Mouse (Mus musculus): Measurements from ENCODE around the gene Kmt2d. TPM values are rescaled to one million over a fixed set of nuclear protein-coding genes. Genes with fewer than 3 reads are reported as not detected.
A peak's percentile ranks its signal among the peaks of the same experiment; 100 is the strongest.
"Not testable (repeated sequence)": the region's sequence is repeated elsewhere in the genome, so short reads cannot be mapped to it uniquely, and the experiment has no call there.

Gene Kmt2d
- 9.2 and 10.3 TPM in 2 replicates for polyA plus RNA-seq (2016; fragmentation: Nextera tagmentation; extraction: Ambion mirVana)

DNA sequence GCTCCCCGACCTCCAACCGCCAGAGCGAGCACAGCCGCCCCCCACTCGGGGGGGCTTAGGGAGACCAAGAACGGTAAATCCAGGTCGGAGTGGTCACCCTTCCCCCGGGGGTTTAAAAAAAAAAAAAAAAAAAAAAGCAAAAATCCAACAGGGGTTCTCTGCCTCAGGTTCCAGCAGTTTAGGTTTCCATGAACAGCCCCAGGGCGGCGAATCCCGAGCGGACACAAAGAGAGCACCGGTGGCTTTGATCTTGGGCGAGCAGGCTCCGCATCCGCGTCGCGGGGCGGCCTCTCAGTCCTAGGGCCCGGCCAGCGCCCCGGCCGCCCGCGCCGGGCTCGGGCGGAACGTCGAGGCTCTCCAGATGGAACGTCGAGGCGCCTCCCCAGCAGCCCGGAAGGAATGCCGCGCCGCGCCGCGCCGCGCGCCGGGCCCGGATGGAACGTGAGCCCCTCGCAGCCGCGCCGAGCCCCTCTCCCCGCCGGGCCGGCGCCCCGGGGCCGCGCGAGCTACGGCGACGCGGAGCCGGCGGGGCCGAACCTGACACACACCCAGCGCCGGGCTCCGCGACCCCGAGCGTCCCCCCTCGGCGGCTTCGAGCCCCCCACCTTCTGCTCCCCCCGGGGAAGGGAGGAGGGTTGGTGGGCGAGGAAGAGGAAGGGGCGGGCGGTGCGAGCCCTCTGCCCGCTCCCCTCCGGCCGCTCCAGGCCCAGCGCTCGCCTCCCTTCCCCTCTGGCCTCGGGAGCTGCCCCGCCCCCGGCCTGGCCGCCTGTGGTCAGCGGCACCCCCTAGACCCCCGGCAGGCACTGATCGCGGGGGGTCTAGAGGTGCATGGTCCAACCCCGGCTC lies at the start of gene Kmt2d:
Gene Kmt2d, minus strand, starts transcription at position 135 of the 846 bp plus-strand sequence.
- WGBS = under 1% methylated on average over 89 of the region's 94 CpGs
- no peaks in the 10 kb centered on the region for H3K27me3 ChIP-seq (replicated peaks)

DNA sequence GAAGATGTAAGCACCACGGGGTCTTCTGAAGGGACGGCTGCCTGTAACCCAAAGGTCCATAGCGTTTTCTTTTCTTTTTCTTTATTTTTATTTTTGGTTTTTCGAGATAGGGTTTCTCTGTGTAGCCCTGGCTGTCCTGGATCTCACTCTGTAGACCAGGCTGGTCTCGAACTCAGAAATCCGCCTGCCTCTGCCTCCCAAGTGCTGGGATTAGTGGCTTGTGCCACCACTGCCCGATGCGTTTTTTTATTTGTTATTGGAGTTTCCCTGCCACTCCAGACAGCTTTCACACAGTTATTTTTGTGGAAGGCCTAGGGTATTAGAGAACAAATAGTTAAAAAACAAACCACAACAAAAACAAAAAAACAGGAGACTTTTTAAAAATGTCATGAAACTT lies 47.5 kb upstream of the Kmt2d start:
- H3K4me3 ChIP-seq = peak overlapping the region; percentile 83
- H3K9ac ChIP-seq = peak overlapping the region; percentile 74
- H3K36me3 ChIP-seq = peaks cover 10% of the 10 kb centered on the region
- not testable (repeated sequence) for ATAC-seq (ENCODE audit: insufficient number of reproducible peaks, low FRiP score); H3K27me3 ChIP-seq (replicated peaks); H3K9me3 ChIP-seq (replicated peaks)
- WGBS = 24% methylated on average over 8 of the region's 8 CpGs
- peak overlapping the region; percentile 79 for H3K4me2 ChIP-seq
- H3K27ac ChIP-seq (ENCODE audit: poor library complexity, severe bottlenecking) = peak overlapping the region; percentile 96
- peaks cover 22% of the 10 kb centered on the region for H3K4me1 ChIP-seq (replicated peaks)

More for the DNA sequence above, at the start of gene Kmt2d:
- Histone ChIP-seq H3K4me3 (peak within 1 kb of the TSS; percentile 85), H3K4me2 (peak within 1 kb of the TSS; percentile 99), H3K4me1 (replicated peaks) (peaks cover 40% of the 10 kb centered on the region), H3K36me3 (peaks cover 3% of the 10 kb centered on the region), H3K27ac (ENCODE audit: poor library complexity, severe bottlenecking) (peak within 1 kb of the TSS; percentile 98), H3K9ac (peak within 1 kb of the TSS; percentile 97), H3K9me3 (replicated peaks) (no peaks in the 10 kb centered on the region)
- ATAC-seq (ENCODE audit: insufficient number of reproducible peaks, low FRiP score) = peak; percentile 79

DNA sequence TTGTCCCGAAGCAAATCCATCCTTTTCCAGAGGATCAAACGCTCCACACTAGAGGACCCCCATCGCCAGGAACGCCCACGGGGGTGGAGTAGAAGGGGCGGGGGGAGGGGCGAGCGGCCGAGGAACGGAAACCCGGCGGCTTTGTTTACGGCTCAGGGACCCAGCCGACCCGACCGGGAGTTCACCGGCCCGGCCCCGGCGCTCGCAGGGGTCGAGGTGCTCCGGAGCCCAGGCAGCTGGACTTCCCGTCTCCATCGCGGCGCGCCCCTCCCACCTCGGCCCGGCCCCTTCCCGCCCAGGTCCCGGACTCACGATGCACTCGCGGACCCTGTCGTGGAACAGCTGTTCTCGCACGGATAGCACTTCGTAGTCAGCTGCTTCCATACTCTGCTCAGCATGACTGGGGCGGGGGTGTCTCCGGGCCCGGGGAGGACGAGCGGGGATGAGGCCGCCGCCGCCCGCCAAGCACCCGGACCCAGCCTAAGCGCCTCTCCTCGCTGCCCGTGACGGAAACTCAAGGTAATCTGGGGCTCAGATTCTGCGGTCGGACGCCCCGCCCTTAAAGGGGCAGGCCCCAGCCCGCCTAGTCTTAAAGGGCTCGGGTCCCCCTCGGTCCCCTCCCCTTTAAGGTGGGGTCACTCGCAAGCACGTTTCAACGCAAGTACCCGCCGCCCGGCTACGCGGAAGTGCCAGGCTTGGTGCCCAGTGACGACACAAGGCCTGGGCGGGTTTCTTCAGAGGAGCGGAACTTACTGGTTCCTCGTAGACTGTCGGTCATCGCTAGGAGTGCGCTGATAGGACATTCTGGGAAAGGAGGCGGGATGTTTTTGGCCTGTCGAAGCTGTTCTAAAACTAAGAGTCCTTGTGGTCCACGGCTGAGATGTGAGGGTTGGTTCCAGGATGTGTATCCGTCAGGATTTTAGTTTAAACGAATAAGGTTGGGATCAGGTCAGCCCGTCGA lies 46.8 kb upstream of the Kmt2d start, which contains the start of gene Lmbr1l:
Gene Lmbr1l, minus strand, starts transcription at position 694 of the 961 bp plus-strand sequence.
- Histone ChIP-seq H3K4me3 (peak within 1 kb of the TSS; percentile 83), H3K9me3 (replicated peaks) (no peaks in the 10 kb centered on the region), H3K27ac (ENCODE audit: poor library complexity, severe bottlenecking) (peak within 1 kb of the TSS; percentile 96), H3K9ac (peak within 1 kb of the TSS; percentile 84), H3K4me1 (replicated peaks) (peaks cover 22% of the 10 kb centered on the region), H3K36me3 (peaks cover 17% of the 10 kb centered on the region), H3K4me2 (peak within 1 kb of the TSS; percentile 79), H3K27me3 (replicated peaks) (no peaks in the 10 kb centered on the region)
- peak; percentile 97 for ATAC-seq (ENCODE audit: insufficient number of reproducible peaks, low FRiP score)
- under 1% methylated on average over 82 of the region's 82 CpGs for WGBS

- no peak for ATAC-seq (ENCODE audit: insufficient number of reproducible peaks, low FRiP score)
- Histone ChIP-seq H3K4me2 (peak overlapping the region; percentile 79), H3K36me3 (peaks cover 25% of the 10 kb centered on the region), H3K27me3 (replicated peaks) (no peaks in the 10 kb centered on the region), H3K9me3 (replicated peaks) (no peaks in the 10 kb centered on the region), H3K4me1 (replicated peaks) (peaks cover 22% of the 10 kb centered on the region), H3K9ac (peak overlapping the region; percentile 84), H3K4me3 (peak overlapping the region; percentile 83), H3K27ac (ENCODE audit: poor library complexity, severe bottlenecking) (peak overlapping the region; percentile 96)
- WGBS = under 1% methylated on average over 14 of the region's 14 CpGs
Observed at GRCm38 (mm10) chr15:98917091-98917490, 46.1 kb upstream of the Kmt2d start.

- 0 out of 2 replicates have a peak overlapping the region, but pooled peaks have one; percentile 83 for H3K4me3 ChIP-seq
- H3K27ac ChIP-seq (ENCODE audit: poor library complexity, severe bottlenecking) = no peak overlapping the region
- 87% methylated on average over 4 of the region's 4 CpGs for WGBS
- peak overlapping the region; percentile 84; the same call in 1 of the 2 replicates for H3K9ac ChIP-seq
- H3K4me2 ChIP-seq = peak overlapping the region; percentile 79
- H3K4me1 ChIP-seq (replicated peaks) = peaks cover 22% of the 10 kb centered on the region
- H3K9me3 ChIP-seq (replicated peaks) = no peaks in the 10 kb centered on the region
- H3K36me3 ChIP-seq = peaks cover 35% of the 10 kb centered on the region
- H3K27me3 ChIP-seq (replicated peaks) = no peaks in the 10 kb centered on the region
- ATAC-seq (ENCODE audit: insufficient number of reproducible peaks, low FRiP score) = no peak
Observed at GRCm38 (mm10) chr15:98916016-98916415, 45.0 kb upstream of the Kmt2d start.

DNA sequence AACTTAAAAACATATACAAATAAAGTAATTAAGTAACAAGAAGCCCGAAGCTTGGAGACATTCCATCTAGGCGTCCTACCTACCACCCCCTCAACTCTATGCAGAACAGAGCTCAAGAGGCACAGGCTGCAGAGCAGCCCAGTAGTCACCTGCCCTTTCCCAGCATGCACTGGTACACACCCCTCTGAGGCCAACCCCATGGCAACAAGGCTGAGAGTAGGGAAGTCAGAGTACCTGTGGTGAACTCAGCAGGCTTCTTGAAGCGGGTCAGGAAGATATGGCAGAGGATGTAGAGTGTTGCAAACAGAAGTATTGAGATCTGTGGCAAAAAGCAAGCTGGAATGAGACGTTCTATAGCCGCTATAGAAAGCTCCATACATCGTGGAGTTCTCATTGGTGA lies 43.9 kb upstream of the Kmt2d start:
- H3K27ac ChIP-seq (ENCODE audit: poor library complexity, severe bottlenecking) = no peak overlapping the region
- no peak overlapping the region for H3K9ac ChIP-seq
- 91% methylated on average over 6 of the region's 6 CpGs for WGBS
- H3K36me3 ChIP-seq = peaks cover 46% of the 10 kb centered on the region
- ATAC-seq (ENCODE audit: insufficient number of reproducible peaks, low FRiP score) = no peak
- H3K9me3 ChIP-seq (replicated peaks) = no peaks in the 10 kb centered on the region
- H3K4me3 ChIP-seq = no peak overlapping the region
- H3K4me2 ChIP-seq = no peak overlapping the region
- H3K4me1 ChIP-seq (replicated peaks) = peaks cover 22% of the 10 kb centered on the region
- H3K27me3 ChIP-seq (replicated peaks) = no peaks in the 10 kb centered on the region

DNA sequence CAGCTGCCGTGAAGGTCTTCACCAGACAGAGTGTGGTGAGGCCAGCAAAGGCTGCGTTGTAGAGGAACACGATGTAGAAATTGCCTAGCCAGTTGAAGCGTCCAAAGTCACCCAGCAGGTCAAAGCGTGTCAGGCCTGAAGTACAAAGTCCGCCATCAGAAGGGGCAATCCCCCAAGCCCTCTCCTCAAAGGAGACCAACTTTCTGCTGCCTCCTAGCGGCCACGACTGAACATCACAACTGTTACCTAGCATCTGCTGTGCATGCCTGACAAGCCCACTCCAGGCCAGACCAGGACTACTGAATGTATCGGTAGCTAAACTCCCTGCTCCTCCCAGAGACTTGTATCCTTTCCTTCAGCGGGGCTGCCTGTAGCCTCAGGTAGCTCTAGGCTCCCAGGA lies 33.7 kb upstream of the Kmt2d start:
- Histone ChIP-seq H3K27ac (ENCODE audit: poor library complexity, severe bottlenecking) (no peak overlapping the region), H3K4me2 (no peak overlapping the region), H3K9me3 (replicated peaks) (no peaks in the 10 kb centered on the region), H3K9ac (no peak overlapping the region), H3K36me3 (peaks cover 63% of the 10 kb centered on the region), H3K27me3 (replicated peaks) (no peaks in the 10 kb centered on the region), H3K4me3 (no peak overlapping the region), H3K4me1 (replicated peaks) (no peaks in the 10 kb centered on the region)
- ATAC-seq (ENCODE audit: insufficient number of reproducible peaks, low FRiP score) = no peak
- WGBS = 27% methylated on average over 10 of the region's 10 CpGs

DNA sequence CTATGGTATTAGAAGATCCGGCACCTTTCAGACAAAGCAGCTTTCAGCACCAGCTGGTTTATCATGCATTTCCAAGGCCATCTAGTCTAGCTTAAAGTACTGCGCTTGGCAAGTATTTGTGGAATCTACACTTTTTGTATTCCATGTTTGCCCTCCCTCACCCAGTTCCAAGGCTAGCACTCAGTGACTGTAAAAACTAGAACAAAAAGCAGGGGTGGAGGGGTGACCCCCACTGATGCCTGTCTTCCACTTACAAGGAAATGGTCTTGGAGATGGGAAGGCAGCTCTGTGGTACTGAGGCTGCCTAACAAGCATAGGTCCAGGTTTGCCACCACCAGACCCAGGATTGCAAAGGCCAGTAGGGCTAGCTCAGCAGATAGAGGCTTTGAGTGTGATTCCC lies 31.6 kb upstream of the Kmt2d start:
- Histone ChIP-seq H3K9ac (no peak overlapping the region), H3K4me2 (no peak overlapping the region), H3K9me3 (replicated peaks) (no peaks in the 10 kb centered on the region), H3K4me3 (no peak overlapping the region), H3K27me3 (replicated peaks) (peaks cover 16% of the 10 kb centered on the region), H3K36me3 (peaks cover 42% of the 10 kb centered on the region), H3K4me1 (replicated peaks) (peaks cover 11% of the 10 kb centered on the region), H3K27ac (ENCODE audit: poor library complexity, severe bottlenecking) (no peak overlapping the region)
- no peak for ATAC-seq (ENCODE audit: insufficient number of reproducible peaks, low FRiP score)
- 81% methylated on average over 2 of the region's 2 CpGs for WGBS

GRCm38 (mm10) chr15:98901530-98901929 lies 30.5 kb upstream of the Kmt2d start:
- H3K4me1 ChIP-seq (replicated peaks) = peaks cover 20% of the 10 kb centered on the region
- peaks cover 27% of the 10 kb centered on the region for H3K27me3 ChIP-seq (replicated peaks)
- 69% methylated on average over 1 of the region's 1 CpGs for WGBS
- no peak for ATAC-seq (ENCODE audit: insufficient number of reproducible peaks, low FRiP score)
- H3K9ac ChIP-seq = no peak overlapping the region
- H3K36me3 ChIP-seq = peaks cover 32% of the 10 kb centered on the region
- no peak overlapping the region for H3K4me2 ChIP-seq
- H3K9me3 ChIP-seq (replicated peaks) = no peaks in the 10 kb centered on the region
- H3K27ac ChIP-seq (ENCODE audit: poor library complexity, severe bottlenecking) = no peak overlapping the region
- H3K4me3 ChIP-seq = no peak overlapping the region

DNA sequence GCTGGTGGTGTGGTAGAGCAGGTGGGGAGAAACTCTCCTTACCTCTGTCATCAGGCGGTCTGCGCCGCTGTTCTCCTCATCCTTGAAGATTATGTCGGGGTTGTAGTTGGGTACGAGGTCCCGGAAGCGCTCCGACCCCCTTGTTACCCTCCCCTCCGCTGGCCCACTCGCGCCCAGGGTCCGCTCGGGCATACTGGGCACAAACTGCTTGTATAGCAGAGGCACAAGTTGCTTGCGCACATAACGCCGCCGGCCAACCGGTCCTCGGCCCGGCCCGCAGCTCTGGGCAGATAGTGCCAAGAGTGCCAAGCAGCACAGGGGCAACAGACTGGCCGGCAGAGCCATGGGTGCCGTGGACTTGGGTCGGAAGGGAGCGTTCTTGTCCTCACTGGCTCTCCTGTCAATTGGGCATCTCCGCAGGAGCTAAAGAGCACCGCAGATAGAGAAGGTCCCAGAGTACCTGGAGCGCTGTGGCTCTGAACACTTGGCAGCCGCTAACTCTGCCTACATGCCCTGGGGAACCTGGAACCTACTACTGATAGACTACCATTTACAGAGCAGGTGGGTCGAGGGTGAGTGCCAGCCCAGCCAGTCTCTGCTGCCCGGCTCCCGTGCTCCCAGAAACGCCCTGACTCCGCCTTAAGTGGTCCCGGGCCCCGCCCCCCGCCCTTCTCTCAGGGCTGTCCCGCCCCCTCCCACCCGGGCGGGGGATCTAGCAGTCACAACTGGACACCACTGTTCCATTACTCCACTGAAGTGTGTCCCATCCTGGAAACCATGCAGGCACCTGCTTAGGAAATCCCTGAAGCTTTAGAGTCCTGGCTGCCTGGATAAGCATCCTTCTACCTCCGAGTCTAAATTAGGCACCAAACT lies 27.2 kb upstream of the Kmt2d start, which contains the start of gene Dhh:
Gene Dhh, minus strand, starts transcription at position 613 of the 873 bp plus-strand sequence.
- Histone ChIP-seq H3K27ac (ENCODE audit: poor library complexity, severe bottlenecking) (no peak within 1 kb of the TSS), H3K4me1 (replicated peaks) (peaks cover 49% of the 10 kb centered on the region)
- 0 out of 2 replicates have a peak, but pooled peaks have one; percentile 30 for ATAC-seq (ENCODE audit: insufficient number of reproducible peaks, low FRiP score)

More for the DNA sequence above, 27.2 kb upstream of the Kmt2d start, which contains the start of gene Dhh:
- WGBS = 1% methylated on average over 40 of the region's 41 CpGs
- Histone ChIP-seq H3K4me2 (peak within 1 kb of the TSS; percentile 88), H3K9ac (peak within 1 kb of the TSS; percentile 55), H3K9me3 (replicated peaks) (no peaks in the 10 kb centered on the region), H3K36me3 (peaks cover 2% of the 10 kb centered on the region), H3K4me3 (peak within 1 kb of the TSS; percentile 47), H3K27me3 (replicated peaks) (peaks cover 61% of the 10 kb centered on the region)
